24 mouse cellular contexts compared by ENCODE assay signal in the genomic region with DNA sequence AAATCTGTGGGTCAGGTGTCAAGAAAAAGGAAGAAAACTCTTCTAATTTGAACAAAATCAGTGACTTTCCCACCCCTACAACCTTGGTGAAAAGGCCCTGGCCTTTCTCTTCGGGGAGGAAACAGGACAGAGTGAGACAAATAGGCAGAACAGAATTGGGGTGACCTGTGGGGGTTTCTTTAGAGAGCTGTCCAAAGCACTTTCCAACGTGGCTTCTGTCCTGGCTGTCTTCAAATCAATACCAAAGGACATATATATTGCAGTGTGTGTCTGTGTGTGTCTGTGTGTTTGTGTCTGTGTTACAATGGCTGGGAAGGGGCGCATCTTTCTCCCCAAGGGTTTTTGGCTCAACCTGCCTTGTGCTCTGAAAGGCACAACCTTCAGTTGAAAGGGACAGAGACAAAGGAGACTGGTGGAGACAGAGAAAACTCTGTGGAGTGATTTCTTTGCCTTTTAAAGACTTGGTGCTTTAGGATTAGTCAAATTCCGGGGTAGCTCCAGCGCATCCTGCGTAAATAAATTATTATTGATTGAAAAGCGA. TPM values are rescaled to one million over a fixed set of nuclear protein-coding genes. Genes with fewer than 3 reads are reported as not detected.
DNase-seq lines count a peak whose midpoint lies in the region; ATAC-seq lines count a peak whose summit lies in the region.
"Had no signal": no experiment of that assay in that cellular context is flagged by ENCODE, and none has a peak within 500 bp of the region (broad histone marks: within the 10 kb centered on the region; RNA-seq: fewer than 3 reads in every experiment).

No protein-coding gene starts in this region.

- peak overlapping the region; percentile 97 for H3K27ac ChIP-seq in heart, embryonic 10.5 days
- no peak overlapping the region for H3K27ac ChIP-seq in midbrain, embryonic 11.5 days (ENCODE audit: low read depth, low read length)
- no peak overlapping the region for H3K27ac ChIP-seq in midbrain, embryonic 16.5 days (ENCODE audit: low read length)
- H3K27ac ChIP-seq in heart, embryonic 14.5 days (replicated peaks in 1 of 2; ENCODE audit: control insufficient read depth in 1 of 2, insufficient read depth in 1 of 2, low read depth in 2 of 2, low read length in 2 of 2), result peak overlapping the region; percentile 97
- no peak overlapping the region for H3K27ac ChIP-seq in limb, embryonic 10.5 days
- H3K27ac ChIP-seq: hindbrain, postnatal 0 days; limb, embryonic 13.5 days; liver, embryonic 15.5 days; midbrain, embryonic 12.5 days had no signal

- ATAC-seq in midbrain, embryonic 11.5 days (ENCODE audit: low FRiP score), result no peak
- no peak for ATAC-seq in midbrain, embryonic 16.5 days
- no peak for ATAC-seq in heart, embryonic 14.5 days (ENCODE audit: insufficient number of reproducible peaks, insufficient read depth, low FRiP score, low read depth)
- ATAC-seq: hindbrain, postnatal 0 days had no signal

- intact Hi-C loops in heart, postnatal 14 days (cut with DNase I), result no loop called here

- H3K4me1 ChIP-seq in heart, embryonic 10.5 days, result peaks cover 39% of the 10 kb centered on the region
- 0 out of 2 replicates have a peak, but pooled peaks cover 3% of the 10 kb centered on the region for H3K4me1 ChIP-seq in midbrain, embryonic 11.5 days (ENCODE audit: control insufficient read depth, insufficient read depth, low read length)
- H3K4me1 ChIP-seq in midbrain, embryonic 16.5 days (ENCODE audit: control insufficient read depth, insufficient read depth, low read length), result peaks cover 3% of the 10 kb centered on the region; the same call in 1 of the 2 replicates
- H3K4me1 ChIP-seq in heart, embryonic 14.5 days (ENCODE audit: control insufficient read depth in 2 of 2, insufficient read depth in 2 of 2, low read length in 2 of 2), result peaks cover 0 to 8% of the 10 kb centered on the region in 2 experiments; a peak in 2 of 4 replicates
- H3K4me1 ChIP-seq in limb, embryonic 10.5 days, result peaks cover 18% of the 10 kb centered on the region

- H3K36me3 ChIP-seq in heart, embryonic 10.5 days, result peaks cover 14% of the 10 kb centered on the region
- no peaks in the 10 kb centered on the region for H3K36me3 ChIP-seq in midbrain, embryonic 11.5 days (ENCODE audit: control insufficient read depth, insufficient read depth, low read length)
- no peaks in the 10 kb centered on the region for H3K36me3 ChIP-seq in midbrain, embryonic 16.5 days (ENCODE audit: control insufficient read depth, insufficient read depth, low read length)
- peaks cover 8% of the 10 kb centered on the region for H3K36me3 ChIP-seq in heart, embryonic 14.5 days (ENCODE audit: control insufficient read depth, insufficient read depth, low read length)
- H3K36me3 ChIP-seq in limb, embryonic 10.5 days, result no peaks in the 10 kb centered on the region
- H3K36me3 ChIP-seq: limb, embryonic 13.5 days; liver, embryonic 15.5 days; midbrain, embryonic 12.5 days had no signal

- H3K9me3 ChIP-seq in heart, embryonic 10.5 days, result no peaks in the 10 kb centered on the region
- no peaks in the 10 kb centered on the region for H3K9me3 ChIP-seq in midbrain, embryonic 11.5 days (ENCODE audit: control insufficient read depth, low read length)
- H3K9me3 ChIP-seq in midbrain, embryonic 16.5 days (replicated peaks; ENCODE audit: control insufficient read depth, low read length, poor library complexity, severe bottlenecking), result no peaks in the 10 kb centered on the region
- H3K9me3 ChIP-seq in heart, embryonic 14.5 days (ENCODE audit: control insufficient read depth, low read length), result no peaks in the 10 kb centered on the region
- no peaks in the 10 kb centered on the region for H3K9me3 ChIP-seq in limb, embryonic 10.5 days (replicated peaks)
- H3K9me3 ChIP-seq: limb, embryonic 13.5 days; liver, embryonic 15.5 days; midbrain, embryonic 12.5 days had no signal

- H3K4me2 ChIP-seq in midbrain, embryonic 11.5 days, result no peak overlapping the region
- H3K4me2 ChIP-seq in midbrain, embryonic 16.5 days (ENCODE audit: low read length), result no peak overlapping the region
- peak overlapping the region; percentile 79 for H3K4me2 ChIP-seq in heart, embryonic 14.5 days (ENCODE audit: low read length)
- H3K4me2 ChIP-seq: liver, embryonic 15.5 days; midbrain, embryonic 12.5 days had no signal

- H3K9ac ChIP-seq in midbrain, embryonic 11.5 days (ENCODE audit: low read length), result no peak overlapping the region
- H3K9ac ChIP-seq in midbrain, embryonic 16.5 days (ENCODE audit: low read depth, low read length), result no peak overlapping the region
- peak overlapping the region; percentile 100 for H3K9ac ChIP-seq in heart, embryonic 14.5 days (ENCODE audit: low read length)
- H3K9ac ChIP-seq: limb, embryonic 13.5 days; liver, embryonic 15.5 days; midbrain, embryonic 12.5 days had no signal

- WGBS in heart, embryonic 10.5 days, result 2% methylated on average over 7 of the region's 7 CpGs
- under 1% methylated on average over 7 of the region's 7 CpGs for WGBS in midbrain, embryonic 11.5 days
- under 1% methylated on average over 7 of the region's 7 CpGs for WGBS in midbrain, embryonic 16.5 days
- WGBS in heart, embryonic 14.5 days, result 1% methylated on average over 7 of the region's 7 CpGs
- WGBS in limb, embryonic 10.5 days, result under 1% methylated on average over 7 of the region's 7 CpGs

- DNase-seq in heart, embryonic 10.5 days (ENCODE audit: low spot score), result peak; percentile 73
- DNase-seq in heart, postnatal 14 days, result no peak
- DNase-seq in midbrain, embryonic 11.5 days (ENCODE audit: low spot score, missing footprints), result peak; percentile 95
- peak; percentile 46 for DNase-seq in limb, embryonic 10.5 days (ENCODE audit: low spot score)
- no peak for DNase-seq in kidney, adult 11 months
- DNase-seq: adrenal gland, postnatal 36 days; cerebellum, adult 8-10 months; kidney, adult 8-10 months; kidney, postnatal 36 days; layer of hippocampus, adult 9-11 months; lung, postnatal 36 days; right cerebral cortex, adult 18-20 months; thymus, postnatal 25 days had no signal

- peak overlapping the region; percentile 80 for H3K4me3 ChIP-seq in heart, embryonic 10.5 days
- no peak overlapping the region for H3K4me3 ChIP-seq in midbrain, embryonic 11.5 days (ENCODE audit: low read depth, low read length)
- H3K4me3 ChIP-seq in midbrain, embryonic 16.5 days (ENCODE audit: low read depth, low read length), result no peak overlapping the region
- H3K4me3 ChIP-seq in heart, embryonic 14.5 days (ENCODE audit: control insufficient read depth in 1 of 2, insufficient read depth in 1 of 2, low read depth in 1 of 2, low read length in 2 of 2), result peak overlapping the region; percentile 51 to 81
- no peak overlapping the region for H3K4me3 ChIP-seq in limb, embryonic 10.5 days
- H3K4me3 ChIP-seq: liver, embryonic 15.5 days; myocyte had no signal

- H3K27me3 ChIP-seq in heart, embryonic 10.5 days (ENCODE audit: insufficient read depth, poor library complexity, severe bottlenecking), result peaks cover 81% of the 10 kb centered on the region
- peaks cover 94% of the 10 kb centered on the region for H3K27me3 ChIP-seq in midbrain, embryonic 11.5 days (ENCODE audit: control insufficient read depth, insufficient read depth, low read length)
- peaks cover 71% of the 10 kb centered on the region for H3K27me3 ChIP-seq in midbrain, embryonic 16.5 days (ENCODE audit: control insufficient read depth, insufficient read depth, low read depth, low read length)
- peaks cover 41% of the 10 kb centered on the region for H3K27me3 ChIP-seq in heart, embryonic 14.5 days (ENCODE audit: control insufficient read depth, insufficient read depth, low read length)
- H3K27me3 ChIP-seq in limb, embryonic 10.5 days (ENCODE audit: low read depth, poor library complexity, severe bottlenecking), result peaks cover 99% of the 10 kb centered on the region

RNA-seq across cellular contexts. Expression of gene Nkx2-5, which starts 1.0 kb away (rescaled TPM):
- polyA plus RNA-seq in heart, embryonic 10.5 days (2016; fragmentation: Nextera tagmentation; extraction: Ambion mirVana), result 146 and 189 TPM in 2 replicates
- 10 to 100 TPM; 78.9 to 80.4 TPM for total RNA-seq in heart, postnatal 14 days (2021)
- not detected in 2 replicates for polyA plus RNA-seq in midbrain, embryonic 11.5 days (2014; fragmentation: Nextera tagmentation; extraction: Ambion mirVana)
- polyA plus RNA-seq in midbrain, embryonic 16.5 days (2015; fragmentation: Nextera tagmentation; extraction: Ambion mirVana), result not detected in 2 replicates
- 172 and 177 TPM in 2 replicates for polyA plus RNA-seq in heart, embryonic 14.5 days (2014; fragmentation: Nextera tagmentation; extraction: Ambion mirVana)
- polyA plus RNA-seq in limb, embryonic 10.5 days (2016; fragmentation: Nextera tagmentation; extraction: Ambion mirVana), result 0.10 and 0.14 TPM in 2 replicates
- total RNA-seq: adrenal gland, postnatal 36 days; gastrocnemius, adult 8-10 months; hindbrain, postnatal 0 days; left cerebral cortex, adult 8-10 months had no signal
- polyA plus RNA-seq: cortical plate, adult 2 months; hindbrain, postnatal 0 days; limb, embryonic 13.5 days; midbrain, embryonic 12.5 days; testis, adult 2 months had no signal

Comparison
In these comparisons a context has a peak if more than half of its experiments do, and no peak if none do; other contexts are left out.
1. DNase-seq: peak in heart, embryonic 10.5 days (single experiment), midbrain, embryonic 11.5 days (single experiment) and limb, embryonic 10.5 days (single experiment); none in heart, postnatal 14 days (0 of 2) and kidney, adult 11 months (single experiment).
2. H3K27ac ChIP-seq: peak in heart, embryonic 10.5 days (single experiment) and heart, embryonic 14.5 days (2 of 2); none in midbrain, embryonic 11.5 days (single experiment), midbrain, embryonic 16.5 days (single experiment) and limb, embryonic 10.5 days (single experiment).
3. H3K4me3 ChIP-seq: peak in heart, embryonic 10.5 days (single experiment) and heart, embryonic 14.5 days (2 of 2); none in midbrain, embryonic 11.5 days (single experiment), midbrain, embryonic 16.5 days (single experiment) and limb, embryonic 10.5 days (single experiment).
4. RNA of gene Nkx2-5, which starts 1.0 kb away (polyA plus RNA-seq): 172 to 177 TPM in heart, embryonic 14.5 days and 146 to 189 TPM in heart, embryonic 10.5 days; 0.10 to 0.14 TPM in limb, embryonic 10.5 days, not detected in midbrain, embryonic 11.5 days and not detected in midbrain, embryonic 16.5 days; every median in the first group is over 100 times any median in the second.